Mouse (Mus musculus) bone marrow macrophage, adult 2 months (primary cell): ENCODE measurements around the gene Actbl2.

Source experiments
- CTCF ChIP-seq: IDR thresholded peaks from 2 replicates; pipeline ENCODE4 v1.5.1; 2012; ENCODE audit warnings: low read depth, mild to moderate bottlenecking, low read length, moderate library complexity
- POLR2A ChIP-seq: IDR thresholded peaks from 2 replicates; pipeline ENCODE4 v1.6.1; 2012; ENCODE audit warnings: mild to moderate bottlenecking, low read depth, low read length, borderline replicate concordance

DNA sequence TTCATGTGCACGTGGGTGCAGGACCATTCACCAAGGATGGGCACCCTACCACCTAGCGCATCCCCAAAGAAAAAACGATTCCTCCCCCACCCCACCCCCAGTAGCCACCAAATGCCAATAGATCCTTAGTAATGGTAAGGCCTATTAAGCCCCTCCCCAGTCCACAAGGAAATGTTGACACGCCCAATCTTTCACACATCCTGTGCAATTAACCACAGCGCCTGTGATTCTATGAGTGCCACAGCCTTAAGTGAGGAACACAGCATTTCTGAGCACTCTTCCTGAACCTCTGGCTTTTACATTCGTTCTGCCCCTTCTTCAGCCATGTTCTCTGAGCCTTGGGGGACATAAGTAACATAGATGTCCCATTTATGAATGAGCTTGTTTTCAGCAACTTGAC lies 42.8 kb downstream of the Actbl2 start:
- TF ChIP-seq CTCF (no peak), POLR2A (no peak)
